Mouse (Mus musculus) lung, embryonic 14.5 days (tissue): ENCODE measurements around the gene Olfr32. TPM values are rescaled to one million over a fixed set of nuclear protein-coding genes. Genes with fewer than 3 reads are reported as not detected.
"Not testable (repeated sequence)": the region's sequence is repeated elsewhere in the genome, so short reads cannot be mapped to it uniquely, and the experiment has no call there.

Experiments
- ATAC-seq: fragments of 200-750 bp; cut with Nextera tagmentation; 2 replicates; pipeline ENCODE4 v1.8.0; 2017; ENCODE audit warnings: mild to moderate bottlenecking, moderate TSS enrichment, moderate library complexity; ENCODE audit not compliant: insufficient read depth
- DNase-seq: peaks from one replicate; pipeline ENCODE4 v3.0.0-alpha.2; 2015
- H3K27ac ChIP-seq: fragments of 300-500 bp; sonication (generic); 2 replicates; pipeline ENCODE4 v1.5.1; 2014; ENCODE audit warnings: low read depth, mild to moderate bottlenecking, moderate library complexity
- H3K27me3 ChIP-seq: fragments of 300-500 bp; sonication (generic); 2 replicates; pipeline ENCODE4 v1.6.1; 2014; ENCODE audit warnings: low read length, control low read depth; ENCODE audit not compliant: insufficient read depth
- H3K36me3 ChIP-seq: fragments of 300-500 bp; sonication (generic); 2 replicates; pipeline ENCODE4 v1.6.1; 2014; ENCODE audit warnings: control low read depth; ENCODE audit not compliant: insufficient read depth
- H3K4me1 ChIP-seq: fragments of 300-500 bp; sonication (generic); 2 replicates; pipeline ENCODE4 v1.6.1; 2014; ENCODE audit warnings: antibody characterized with exemption, control low read depth; ENCODE audit not compliant: insufficient read depth
- H3K4me2 ChIP-seq: fragments of 300-500 bp; sonication (generic); 2 replicates; pipeline ENCODE4 v1.6.1; 2014; ENCODE audit warnings: mild to moderate bottlenecking
- H3K4me3 ChIP-seq: fragments of 300-500 bp; sonication (generic); 2 replicates; pipeline ENCODE4 v1.5.1; 2014; ENCODE audit warnings: low read depth, low read length
- H3K9ac ChIP-seq: fragments of 300-500 bp; sonication (generic); 2 replicates; pipeline ENCODE4 v1.6.1; 2014
- H3K9me3 ChIP-seq: fragments of 300-500 bp; sonication (generic); 2 replicates; pipeline ENCODE4 v1.6.1; 2016; ENCODE audit warnings: low read depth, low read length, control low read depth
- CTCF ChIP-seq: IDR thresholded peaks from 2 replicates; pipeline ENCODE4 v1.5.1; 2016; ENCODE audit warnings: antibody characterized with exemption, low read depth
- WGBS: fragments of 180-500 bp; shearing (Covaris S2); extraction: QIAGEN DNeasy Blood & Tissue Kit; methylation state at CpG from one replicate; pipeline ENCODE4 v1.1.7; 2014; 5-methylcytosine and 5-hydroxymethylcytosine counted together
- polyA plus RNA-seq: library from polyadenylated mRNA; unstranded; fragments of >200 nt; fragmentation: Nextera tagmentation; extraction: Ambion mirVana; gene quantifications from 2 replicates; pipeline ENCODE4 v1.2.1, GENCODE M21; 2014

Olfr32 gene
- not detected in 2 replicates for polyA plus RNA-seq

DNA sequence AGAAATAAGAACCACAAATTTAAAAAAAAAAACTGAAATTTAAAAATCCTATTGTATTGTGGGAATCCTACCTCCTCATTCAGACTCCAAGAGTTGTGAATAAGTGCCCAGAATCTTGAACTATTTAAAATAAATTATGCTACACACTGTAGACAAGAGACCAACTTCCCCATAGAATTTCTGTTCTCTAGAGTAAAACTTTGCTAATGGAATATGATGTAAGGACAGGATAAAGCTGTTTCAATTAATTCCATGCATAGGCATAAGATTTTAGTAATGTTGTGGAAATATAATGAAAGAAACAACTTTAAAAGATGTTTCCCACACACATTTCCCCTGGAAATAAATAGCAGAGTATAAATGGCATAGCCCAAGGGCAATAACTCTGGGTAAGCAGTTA is at the start of gene Olfr32:
Olfr32 (minus strand) TSS at position 101 of the 400 bp plus-strand sequence.
- H3K9ac ChIP-seq = no peak within 1 kb of the TSS
- H3K27me3 ChIP-seq = no peaks in the 10 kb centered on the region
- no peak within 1 kb of the TSS for H3K4me2 ChIP-seq
- H3K9me3 ChIP-seq = no peaks in the 10 kb centered on the region
- H3K36me3 ChIP-seq = no peaks in the 10 kb centered on the region
- TF ChIP-seq CTCF = no peak
- no peaks in the 10 kb centered on the region for H3K4me1 ChIP-seq
- H3K27ac ChIP-seq = no peak within 1 kb of the TSS
- ATAC-seq (no peak), DNase-seq (no peak)
- no peak within 1 kb of the TSS for H3K4me3 ChIP-seq

- not testable (repeated sequence) for ATAC-seq, H3K4me3 ChIP-seq, DNase-seq, H3K36me3 ChIP-seq, H3K27ac ChIP-seq, H3K9me3 ChIP-seq, H3K4me1 ChIP-seq, H3K9ac ChIP-seq, H3K4me2 ChIP-seq, H3K27me3 ChIP-seq
- no CpG with 5 or more reads among the region's 5 CpGs for WGBS
Measured at GRCm38 (mm10) chr2:90187082-90187481, 45.0 kb upstream of the Olfr32 start.

GRCm38 (mm10) chr2:90186082-90186481 is 44.0 kb upstream of the Olfr32 start:
- not testable (repeated sequence) for H3K9me3 ChIP-seq, H3K27me3 ChIP-seq, H3K4me2 ChIP-seq, H3K27ac ChIP-seq, H3K4me1 ChIP-seq, H3K4me3 ChIP-seq, DNase-seq, H3K36me3 ChIP-seq, ATAC-seq, H3K9ac ChIP-seq
- no CpG with 5 or more reads among the region's 4 CpGs for WGBS

DNA sequence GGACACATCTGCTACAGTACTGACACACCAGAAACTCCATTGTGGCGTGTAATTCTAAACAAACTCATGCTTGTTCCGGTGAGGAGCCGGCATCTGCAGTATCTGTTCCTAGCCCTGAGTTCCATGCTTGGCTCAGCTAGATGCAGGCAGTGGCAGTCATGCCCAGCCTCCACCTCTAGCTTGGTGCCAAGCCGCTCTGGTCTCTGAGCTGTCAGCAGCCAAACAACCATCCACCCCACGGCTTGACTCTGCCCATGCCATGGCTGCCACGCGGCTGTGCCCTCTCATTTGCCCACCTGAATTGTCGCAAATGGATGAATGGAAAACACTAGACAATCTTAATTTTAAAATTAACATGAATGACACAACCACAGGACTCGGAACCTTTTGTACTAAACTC is 11.8 kb upstream of the Olfr32 start:
- H3K9me3 ChIP-seq = no peaks in the 10 kb centered on the region
- H3K36me3 ChIP-seq = no peaks in the 10 kb centered on the region
- no peaks in the 10 kb centered on the region for H3K27me3 ChIP-seq
- DNase-seq = no peak
- 88% methylated on average over 9 of the region's 9 CpGs for WGBS
- ATAC-seq = no peak
- TF ChIP-seq CTCF = no peak
- no peaks in the 10 kb centered on the region for H3K4me1 ChIP-seq
- no peak overlapping the region for H3K4me2 ChIP-seq
- no peak overlapping the region for H3K27ac ChIP-seq
- H3K4me3 ChIP-seq = no peak overlapping the region
- H3K9ac ChIP-seq = no peak overlapping the region

- no peak within 1 kb of the TSS for H3K27ac ChIP-seq
- no peaks in the 10 kb centered on the region for H3K36me3 ChIP-seq
- TF ChIP-seq CTCF = no peak
- no peak within 1 kb of the TSS for H3K9ac ChIP-seq
- 72% methylated on average over 3 of the region's 3 CpGs for WGBS
- no peaks in the 10 kb centered on the region for H3K27me3 ChIP-seq
- no peaks in the 10 kb centered on the region for H3K4me1 ChIP-seq
- no peak within 1 kb of the TSS for H3K4me3 ChIP-seq
- no peak for ATAC-seq
- H3K4me2 ChIP-seq = no peak within 1 kb of the TSS
- H3K9me3 ChIP-seq = no peaks in the 10 kb centered on the region
- no peak for DNase-seq
Measured at GRCm38 (mm10) chr2:90152991-90153390, 10.9 kb upstream of the Olfr32 start, which contains the start of gene Olfr1270. Olfr1270 (minus strand) TSS chr2:90153091.

GRCm38 (mm10) chr2:90121312-90121711 is 20.8 kb downstream of the Olfr32 start, which contains the start of gene Olfr1269:
Olfr1269 (minus strand) TSS chr2:90121412.
- no peak for TF ChIP-seq CTCF
- Histone ChIP-seq H3K4me2 (no peak within 1 kb of the TSS), H3K9ac (no peak within 1 kb of the TSS), H3K4me3 (no peak within 1 kb of the TSS), H3K27ac (no peak within 1 kb of the TSS), H3K4me1 (no peaks in the 10 kb centered on the region), H3K9me3 (no peaks in the 10 kb centered on the region), H3K27me3 (no peaks in the 10 kb centered on the region), H3K36me3 (no peaks in the 10 kb centered on the region)
- no peak for ATAC-seq
- 85% methylated on average over 1 of the region's 1 CpGs for WGBS
- DNase-seq = no peak

Other genes with a start within 250 kb of the Olfr32 start
- gene Olfr1258, start 215.0 kb downstream of the Olfr32 start, polyA plus RNA-seq = not detected in 2 replicates
- not detected in 2 replicates for gene Olfr1259, start 193.6 kb downstream of the Olfr32 start, polyA plus RNA-seq
- gene Olfr1260, start 168.0 kb downstream of the Olfr32 start, polyA plus RNA-seq = not detected in 2 replicates
- gene Olfr1261, start 151.1 kb downstream of the Olfr32 start, polyA plus RNA-seq = not detected in 2 replicates
- gene Olfr1262, start 142.2 kb downstream of the Olfr32 start, polyA plus RNA-seq = not detected in 2 replicates
- not detected in 2 replicates for gene Olfr1263, start 130.2 kb downstream of the Olfr32 start, polyA plus RNA-seq
- not detected in 2 replicates for gene Olfr1264, start 116.7 kb downstream of the Olfr32 start, polyA plus RNA-seq
- not detected in 2 replicates for gene Olfr1265, start 107.0 kb downstream of the Olfr32 start, polyA plus RNA-seq
- not detected in 2 replicates for gene Olfr140, start 78.7 kb downstream of the Olfr32 start, polyA plus RNA-seq
- not detected in 2 replicates for gene Olfr1269, start 20.9 kb downstream of the Olfr32 start, polyA plus RNA-seq
- not detected in 2 replicates for gene Olfr1270, start 10.8 kb upstream of the Olfr32 start, polyA plus RNA-seq
- gene Olfr1506, start 82.2 kb upstream of the Olfr32 start, polyA plus RNA-seq = not detected in 2 replicates
- not detected in 2 replicates for gene Olfr142, start 115.3 kb upstream of the Olfr32 start, polyA plus RNA-seq
- gene Olfr1271, start 128.7 kb upstream of the Olfr32 start, polyA plus RNA-seq = not detected in 2 replicates
- not detected in 2 replicates for gene Olfr1272, start 150.5 kb upstream of the Olfr32 start, polyA plus RNA-seq
- not detected in 2 replicates for gene Gm13769, start 179.9 kb upstream of the Olfr32 start, polyA plus RNA-seq